ENCODE assay signal across 9 mouse cellular contexts in the genomic region with DNA sequence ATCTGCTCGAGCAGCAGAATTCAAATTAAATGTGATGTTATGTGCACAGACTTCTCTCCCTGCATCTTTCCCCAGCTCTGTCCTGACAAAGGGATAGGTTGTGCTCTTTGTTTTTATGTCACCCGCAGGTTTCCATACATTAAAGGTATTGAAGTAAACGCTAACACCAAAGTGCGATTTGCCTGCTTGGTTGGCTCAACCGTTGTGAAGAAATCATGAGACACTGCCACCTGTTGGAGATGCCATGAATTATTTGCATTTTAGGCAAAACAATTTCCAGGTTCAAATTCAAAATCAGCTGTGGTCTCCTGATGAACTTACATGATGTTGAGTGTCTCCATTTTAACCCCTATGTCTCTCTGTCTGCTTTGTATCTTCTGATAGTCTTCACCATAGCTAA. TPM values are rescaled to one million over a fixed set of nuclear protein-coding genes. Genes with fewer than 3 reads are reported as not detected.
DNase-seq lines count a peak whose midpoint lies in the region; ATAC-seq and TF ChIP-seq lines count a peak whose summit lies in the region.
"Had no signal": no experiment of that assay in that cellular context is flagged by ENCODE, and none has a peak within 500 bp of the region (broad histone marks: within the 10 kb centered on the region; RNA-seq: fewer than 3 reads in every experiment).

No protein-coding gene starts in this region.

- H3K4me2 ChIP-seq in forebrain, postnatal 0 days (ENCODE audit: low read depth): no peak overlapping the region
- H3K4me2 ChIP-seq in forebrain, embryonic 12.5 days: no peak overlapping the region
- H3K4me2 ChIP-seq in midbrain, embryonic 16.5 days (ENCODE audit: low read length): no peak overlapping the region
- H3K4me2 ChIP-seq: heart, embryonic 13.5 days had no signal

- TF ChIP-seq POLR2A in brain, embryonic 14.5 days (IDR thresholded peaks at IDR 0.05; ENCODE audit: borderline replicate concordance, extremely low read depth, insufficient read depth, insufficient read length, poor library complexity, severe bottlenecking): no peak

- H3K27ac ChIP-seq in forebrain, postnatal 0 days (ENCODE audit: low read depth, low read length): no peak overlapping the region
- H3K27ac ChIP-seq in forebrain, embryonic 12.5 days: no peak overlapping the region
- H3K27ac ChIP-seq in midbrain, embryonic 10.5 days (replicated peaks): no peak overlapping the region
- H3K27ac ChIP-seq in midbrain, embryonic 16.5 days (ENCODE audit: low read length): no peak overlapping the region
- H3K27ac ChIP-seq: heart, embryonic 13.5 days had no signal

- peak; percentile 78 for DNase-seq in forebrain, postnatal 0 days
- DNase-seq in midbrain, embryonic 10.5 days (ENCODE audit: low spot score): peak; percentile 28
- peak; percentile 71 for DNase-seq in brain, embryonic 14.5 days (ENCODE audit: low read depth)
- DNase-seq in kidney, postnatal 10 days: peak; percentile 47
- DNase-seq in thymus, postnatal 14 days: peak; percentile 41
- DNase-seq in spleen, adult 12 weeks (ENCODE audit: low spot score): no peak

- peak; percentile 80 for TF ChIP-seq CTCF in forebrain, postnatal 0 days (IDR thresholded peaks at IDR 0.05; ENCODE audit: low read depth)
- TF ChIP-seq CTCF in brain, embryonic 14.5 days (IDR thresholded peaks at IDR 0.05; ENCODE audit: borderline replicate concordance, extremely low read depth, insufficient read depth, insufficient read length): peak; percentile 65; the same call in 1 of the 2 replicates

- H3K4me1 ChIP-seq in forebrain, postnatal 0 days (ENCODE audit: insufficient read depth): no peaks in the 10 kb centered on the region
- H3K4me1 ChIP-seq in forebrain, embryonic 12.5 days: peaks cover 10% of the 10 kb centered on the region
- peaks cover 32% of the 10 kb centered on the region for H3K4me1 ChIP-seq in midbrain, embryonic 10.5 days
- peaks cover 6% of the 10 kb centered on the region; the same call in 1 of the 2 replicates for H3K4me1 ChIP-seq in midbrain, embryonic 16.5 days (ENCODE audit: control insufficient read depth, insufficient read depth, low read length)

- whole genome bisulfite sequencing in forebrain, postnatal 0 days: 14% methylated on average over 5 of the region's 5 CpGs
- 23% methylated on average over 5 of the region's 5 CpGs for WGBS in forebrain, embryonic 12.5 days
- WGBS in midbrain, embryonic 10.5 days: 36% methylated on average over 5 of the region's 5 CpGs
- 15% methylated on average over 5 of the region's 5 CpGs for WGBS in midbrain, embryonic 16.5 days

- peaks cover 13% of the 10 kb centered on the region; the same call in 1 of the 2 replicates for H3K27me3 ChIP-seq in forebrain, postnatal 0 days (ENCODE audit: insufficient read depth, low read length)
- H3K27me3 ChIP-seq in forebrain, embryonic 12.5 days: peaks cover 24% of the 10 kb centered on the region
- H3K27me3 ChIP-seq in midbrain, embryonic 10.5 days (ENCODE audit: low read depth, poor library complexity, severe bottlenecking): peaks cover 25% of the 10 kb centered on the region
- H3K27me3 ChIP-seq in midbrain, embryonic 16.5 days (ENCODE audit: control insufficient read depth, insufficient read depth, low read depth, low read length): peaks cover 5% of the 10 kb centered on the region; the same call in 1 of the 2 replicates
- H3K27me3 ChIP-seq: heart, embryonic 13.5 days had no signal

- no peak for ATAC-seq in forebrain, postnatal 0 days
- ATAC-seq in forebrain, embryonic 12.5 days (ENCODE audit: low FRiP score): no peak
- no peak for ATAC-seq in midbrain, embryonic 16.5 days

- H3K4me3 ChIP-seq in forebrain, postnatal 0 days (ENCODE audit: low read depth, low read length): no peak overlapping the region
- no peak overlapping the region for H3K4me3 ChIP-seq in forebrain, embryonic 12.5 days (replicated peaks)
- no peak overlapping the region for H3K4me3 ChIP-seq in midbrain, embryonic 10.5 days
- H3K4me3 ChIP-seq in midbrain, embryonic 16.5 days (ENCODE audit: low read depth, low read length): no peak overlapping the region
- H3K4me3 ChIP-seq: heart, embryonic 13.5 days had no signal

- no peaks in the 10 kb centered on the region for H3K9me3 ChIP-seq in forebrain, postnatal 0 days (ENCODE audit: low read length)
- no peaks in the 10 kb centered on the region for H3K9me3 ChIP-seq in forebrain, embryonic 12.5 days
- 0 out of 2 replicates have a peak, but pooled peaks cover 5% of the 10 kb centered on the region for H3K9me3 ChIP-seq in midbrain, embryonic 10.5 days (replicated peaks)
- H3K9me3 ChIP-seq in midbrain, embryonic 16.5 days (replicated peaks; ENCODE audit: control insufficient read depth, low read length, poor library complexity, severe bottlenecking): no peaks in the 10 kb centered on the region
- H3K9me3 ChIP-seq: heart, embryonic 13.5 days had no signal

- no peak overlapping the region for H3K9ac ChIP-seq in forebrain, postnatal 0 days
- no peak overlapping the region for H3K9ac ChIP-seq in forebrain, embryonic 12.5 days
- no peak overlapping the region for H3K9ac ChIP-seq in midbrain, embryonic 16.5 days (ENCODE audit: low read depth, low read length)
- H3K9ac ChIP-seq: heart, embryonic 13.5 days had no signal

- no peaks in the 10 kb centered on the region for H3K36me3 ChIP-seq in forebrain, postnatal 0 days (ENCODE audit: insufficient read depth)
- no peaks in the 10 kb centered on the region for H3K36me3 ChIP-seq in forebrain, embryonic 12.5 days (replicated peaks)
- no peaks in the 10 kb centered on the region for H3K36me3 ChIP-seq in midbrain, embryonic 10.5 days
- no peaks in the 10 kb centered on the region for H3K36me3 ChIP-seq in midbrain, embryonic 16.5 days (ENCODE audit: control insufficient read depth, insufficient read depth, low read length)
- H3K36me3 ChIP-seq: heart, embryonic 13.5 days had no signal

RNA-seq across cellular contexts. Expression of a gene that starts 55.7 kb away (rescaled TPM):
- total RNA-seq in forebrain, postnatal 0 days (2014; rRNA removed): 1.8 and 2.3 TPM in 2 replicates
- 2.4 and 3.0 TPM in 2 replicates for polyA plus RNA-seq in forebrain, postnatal 0 days (2015; fragmentation: Nextera tagmentation; extraction: Ambion mirVana)
- 1.3 and 2.0 TPM in 2 replicates for polyA plus RNA-seq in forebrain, embryonic 12.5 days (2016; fragmentation: Nextera tagmentation; extraction: Ambion mirVana)
- polyA plus RNA-seq in midbrain, embryonic 10.5 days (2016; fragmentation: Nextera tagmentation; extraction: Ambion mirVana): 1.2 and 1.6 TPM in 2 replicates
- polyA plus RNA-seq in midbrain, embryonic 16.5 days (2015; fragmentation: Nextera tagmentation; extraction: Ambion mirVana): 2.4 and 2.6 TPM in 2 replicates
- 1.4 and 1.7 TPM in 2 replicates for polyA plus RNA-seq in brain, embryonic 14.5 days (2012; rRNA removed)

RNA-seq across cellular contexts. Expression of a gene that starts 55.8 kb away (rescaled TPM):
- 29.9 and 31.5 TPM in 2 replicates for total RNA-seq in forebrain, postnatal 0 days (2014; rRNA removed)
- polyA plus RNA-seq in forebrain, postnatal 0 days (2015; fragmentation: Nextera tagmentation; extraction: Ambion mirVana): 35.9 and 48.4 TPM in 2 replicates
- polyA plus RNA-seq in forebrain, embryonic 12.5 days (2016; fragmentation: Nextera tagmentation; extraction: Ambion mirVana): 60.6 and 61.6 TPM in 2 replicates
- polyA plus RNA-seq in midbrain, embryonic 10.5 days (2016; fragmentation: Nextera tagmentation; extraction: Ambion mirVana): 54.6 and 56.3 TPM in 2 replicates
- 54.4 and 61.5 TPM in 2 replicates for polyA plus RNA-seq in midbrain, embryonic 16.5 days (2015; fragmentation: Nextera tagmentation; extraction: Ambion mirVana)
- 12.5 and 18.9 TPM in 2 replicates for polyA plus RNA-seq in brain, embryonic 14.5 days (2012; rRNA removed)
